Comparison of ENCODE assay signal across 10 mouse cellular contexts in genomic region chr2:164036520-164037019, GRCm38 (mm10). TPM values are rescaled to one million over a fixed set of nuclear protein-coding genes. Genes with fewer than 3 reads are reported as not detected.
DNase-seq lines count a peak whose midpoint lies in the region; ATAC-seq lines count a peak whose summit lies in the region.
"Had no signal": no experiment of that assay in that cellular context is flagged by ENCODE, and none has a peak within 500 bp of the region (broad histone marks: within the 10 kb centered on the region; RNA-seq: fewer than 3 reads in every experiment).

No protein-coding gene starts in this region.

- WGBS in lung, embryonic 16.5 days: 45% methylated on average over 10 of the region's 10 CpGs
- WGBS in limb, embryonic 13.5 days: 48% methylated on average over 10 of the region's 10 CpGs

- H3K4me3 ChIP-seq in lung, embryonic 16.5 days (ENCODE audit: low read length): no peak overlapping the region
- H3K4me3 ChIP-seq in limb, embryonic 13.5 days: no peak overlapping the region
- H3K4me3 ChIP-seq: lung, embryonic 15.5 days had no signal

- no peaks in the 10 kb centered on the region for H3K27me3 ChIP-seq in lung, embryonic 16.5 days (ENCODE audit: control insufficient read depth, insufficient read depth, low read depth, low read length)
- H3K27me3 ChIP-seq in limb, embryonic 13.5 days: no peaks in the 10 kb centered on the region
- H3K27me3 ChIP-seq: lung, embryonic 15.5 days had no signal

- no peaks in the 10 kb centered on the region for H3K9me3 ChIP-seq in lung, embryonic 16.5 days (ENCODE audit: control insufficient read depth, low read length)
- no peaks in the 10 kb centered on the region for H3K9me3 ChIP-seq in limb, embryonic 13.5 days
- H3K9me3 ChIP-seq: lung, embryonic 15.5 days had no signal

- no peak overlapping the region for H3K27ac ChIP-seq in lung, embryonic 16.5 days (ENCODE audit: low read length)
- no peak overlapping the region for H3K27ac ChIP-seq in limb, embryonic 13.5 days
- H3K27ac ChIP-seq: lung, embryonic 15.5 days had no signal

- peak; percentile 47; the same call in 1 of the 2 replicates for ATAC-seq in lung, embryonic 16.5 days (ENCODE audit: low read depth)
- ATAC-seq in limb, embryonic 13.5 days (ENCODE audit: low FRiP score, low read depth): peak; percentile 85

- peak; percentile 13 for DNase-seq in embryo, embryonic 10 days (ENCODE audit: low spot score)
- DNase-seq in embryo, embryonic 10.5 days (ENCODE audit: low spot score): no peak
- DNase-seq in lung, postnatal 36 days: no peak
- peak; percentile 53 for DNase-seq in thymus, postnatal 0 days (ENCODE audit: low spot score)
- DNase-seq in spleen, adult 18-20 months: no peak
- no peak for DNase-seq in layer of hippocampus, adult 8-10 months (ENCODE audit: low spot score in 2 of 2)
- DNase-seq: heart, adult 18-20 months had no signal

- no peak overlapping the region for H3K9ac ChIP-seq in lung, embryonic 16.5 days (ENCODE audit: low read length)
- H3K9ac ChIP-seq in limb, embryonic 13.5 days: no peak overlapping the region
- H3K9ac ChIP-seq: lung, embryonic 15.5 days had no signal

- H3K4me1 ChIP-seq in lung, embryonic 16.5 days (replicated peaks; ENCODE audit: control insufficient read depth, insufficient read depth, low read length): no peaks in the 10 kb centered on the region
- H3K4me1 ChIP-seq in limb, embryonic 13.5 days: peaks cover 6% of the 10 kb centered on the region; the same call in 1 of the 2 replicates
- H3K4me1 ChIP-seq: lung, embryonic 15.5 days had no signal

- H3K36me3 ChIP-seq in lung, embryonic 16.5 days (ENCODE audit: control insufficient read depth, insufficient read depth, low read length): no peaks in the 10 kb centered on the region
- H3K36me3 ChIP-seq in limb, embryonic 13.5 days: no peaks in the 10 kb centered on the region
- H3K36me3 ChIP-seq: lung, embryonic 15.5 days had no signal

- H3K4me2 ChIP-seq in lung, embryonic 16.5 days (ENCODE audit: low read depth, low read length): no peak overlapping the region
- no peak overlapping the region for H3K4me2 ChIP-seq in limb, embryonic 13.5 days (replicated peaks)
- H3K4me2 ChIP-seq: lung, embryonic 15.5 days had no signal

RNA-seq across cellular contexts. Expression of gene Pabpc1l, which starts 11.3 kb away (rescaled TPM):
- polyA plus RNA-seq in lung, embryonic 16.5 days (2015; fragmentation: Nextera tagmentation; extraction: Ambion mirVana): 0.74 and 0.77 TPM in 2 replicates
- 3.2 and 3.7 TPM in 2 replicates for polyA plus RNA-seq in limb, embryonic 13.5 days (2015; fragmentation: Nextera tagmentation; extraction: Ambion mirVana)
- 1.8 and 2.0 TPM in 2 replicates for polyA plus RNA-seq in thymus, postnatal 0 days (2015; fragmentation: Nextera tagmentation; extraction: Ambion mirVana)
- 1 to 10 TPM in 1 of 4 experiments, under 1 TPM in 3; 0.45 to 1.5 (median 0.87) TPM for total RNA-seq in layer of hippocampus, adult 8-10 months (2022)

RNA-seq across cellular contexts. Expression of gene Stk4, which starts 33.6 kb away (rescaled TPM):
- polyA plus RNA-seq in lung, embryonic 16.5 days (2015; fragmentation: Nextera tagmentation; extraction: Ambion mirVana): 22.3 and 31.5 TPM in 2 replicates
- polyA plus RNA-seq in limb, embryonic 13.5 days (2015; fragmentation: Nextera tagmentation; extraction: Ambion mirVana): 17.5 and 20.1 TPM in 2 replicates
- polyA plus RNA-seq in thymus, postnatal 0 days (2015; fragmentation: Nextera tagmentation; extraction: Ambion mirVana): 67.8 and 68.4 TPM in 2 replicates
- total RNA-seq in layer of hippocampus, adult 8-10 months (2022): 10 to 100 TPM; 41.1 to 55.7 (median 46.3) TPM

RNA-seq across cellular contexts. Expression of gene Tomm34, which starts 34.4 kb away (rescaled TPM):
- 51.3 and 54.2 TPM in 2 replicates for polyA plus RNA-seq in lung, embryonic 16.5 days (2015; fragmentation: Nextera tagmentation; extraction: Ambion mirVana)
- 57.8 and 61.7 TPM in 2 replicates for polyA plus RNA-seq in limb, embryonic 13.5 days (2015; fragmentation: Nextera tagmentation; extraction: Ambion mirVana)
- polyA plus RNA-seq in thymus, postnatal 0 days (2015; fragmentation: Nextera tagmentation; extraction: Ambion mirVana): 80.0 and 80.8 TPM in 2 replicates
- total RNA-seq in layer of hippocampus, adult 8-10 months (2022): 100 to 1,000 TPM; 108 to 114 (median 109) TPM

RNA-seq across cellular contexts. Expression of gene Ywhab, which starts 41.8 kb away (rescaled TPM):
- polyA plus RNA-seq in lung, embryonic 16.5 days (2015; fragmentation: Nextera tagmentation; extraction: Ambion mirVana): 294 and 308 TPM in 2 replicates
- polyA plus RNA-seq in limb, embryonic 13.5 days (2015; fragmentation: Nextera tagmentation; extraction: Ambion mirVana): 338 and 342 TPM in 2 replicates
- polyA plus RNA-seq in thymus, postnatal 0 days (2015; fragmentation: Nextera tagmentation; extraction: Ambion mirVana): 265 and 278 TPM in 2 replicates
- 100 to 1,000 TPM; 458 to 531 (median 484) TPM for total RNA-seq in layer of hippocampus, adult 8-10 months (2022)

Comparison
In these comparisons a context has a peak if more than half of its experiments do, and no peak if none do; other contexts are left out.
1. DNase-seq: peak in embryo, embryonic 10 days (single experiment) and thymus, postnatal 0 days (single experiment); none in embryo, embryonic 10.5 days (single experiment), lung, postnatal 36 days (single experiment), spleen, adult 18-20 months (0 of 2) and layer of hippocampus, adult 8-10 months (0 of 2).